Mouse (Mus musculus): ENCODE results near the gene Gm16429.
"Not testable (repeated sequence)": the region's sequence is repeated elsewhere in the genome, so short reads cannot be mapped to it uniquely, and the experiment has no call there.

Gm16429 gene

DNA sequence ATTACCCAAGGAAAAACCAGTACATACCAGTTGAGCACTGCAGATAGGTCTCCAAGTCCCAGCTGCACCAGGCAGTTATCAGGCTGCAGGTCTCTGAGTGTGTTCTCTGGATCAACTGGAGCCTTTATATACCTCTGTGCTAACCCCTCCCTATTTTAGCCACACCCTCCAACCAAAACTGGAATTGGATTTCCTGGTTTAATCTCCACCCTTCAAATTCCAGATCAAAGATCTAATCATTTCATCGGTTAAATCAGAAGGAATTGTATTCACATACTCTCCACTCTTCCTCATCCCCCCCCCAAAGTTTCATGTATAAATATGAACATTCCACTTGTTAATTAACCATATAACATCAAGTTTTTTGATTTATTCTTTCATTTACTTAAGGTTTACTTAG lies at the start of gene Gm16429:
Gene Gm16429 (minus strand): TSS at position 101 of the 400 bp plus-strand sequence.
- not testable (repeated sequence) for H3K27me3 ChIP-seq (ENCODE audit: insufficient read depth, low read length); H3K4me3 ChIP-seq (replicated peaks; ENCODE audit: low read length); H3K36me3 ChIP-seq (ENCODE audit: insufficient read depth, low read length); H3K4me1 ChIP-seq (replicated peaks; ENCODE audit: low read depth, low read length); H3K9me3 ChIP-seq (ENCODE audit: low read length)
